Mouse (Mus musculus): ENCODE results near the gene Slc9a3r2. TPM values are rescaled to one million over a fixed set of nuclear protein-coding genes. Genes with fewer than 3 reads are reported as not detected.
A peak's percentile ranks its signal among the peaks of the same experiment; 100 is the strongest.

Slc9a3r2 gene
- polyA plus RNA-seq, 1 experiment from 2014 or later: 28.1 TPM

DNA sequence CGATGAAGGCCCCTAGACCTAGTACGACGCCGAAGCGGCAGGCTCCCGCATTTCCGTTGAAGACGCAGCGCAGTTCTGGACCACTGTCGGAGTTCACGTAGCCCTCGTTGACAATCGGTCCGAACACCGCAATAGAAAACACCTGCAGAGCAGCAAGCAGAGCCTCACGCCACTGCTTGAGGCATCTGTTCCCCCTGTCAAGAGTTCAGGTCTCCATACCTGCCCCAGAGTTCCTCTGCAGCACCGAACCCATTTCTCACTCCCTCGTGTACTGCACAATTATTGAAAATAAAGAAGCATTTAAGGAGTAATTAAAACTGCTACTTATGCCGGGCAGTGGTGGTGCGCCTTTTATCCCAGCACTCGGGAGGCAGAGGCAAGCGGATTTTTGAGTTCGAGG lies 37.5 kb upstream of the Slc9a3r2 start:
- Histone ChIP-seq H3K27ac (ENCODE audit: low read length) (no peak overlapping the region), H3K36me3 (ENCODE audit: control insufficient read depth, insufficient read depth) (no peaks in the 10 kb centered on the region), H3K9ac (replicated peaks; ENCODE audit: low read depth, low read length) (peak overlapping the region; percentile 42), H3K4me2 (ENCODE audit: low read length) (peak overlapping the region; percentile 63), H3K9me3 (ENCODE audit: control insufficient read depth, low read length) (no peaks in the 10 kb centered on the region), H3K27me3 (replicated peaks; ENCODE audit: control insufficient read depth, insufficient read depth, low read length) (peaks cover 14% of the 10 kb centered on the region), H3K4me3 (replicated peaks; ENCODE audit: low read length) (peak overlapping the region; percentile 38), H3K4me1 (replicated peaks; ENCODE audit: control insufficient read depth, insufficient read depth, low read length) (peaks cover 28% of the 10 kb centered on the region)
- no peak for ATAC-seq
- WGBS: 19% methylated on average over 23 of the region's 23 CpGs

DNA sequence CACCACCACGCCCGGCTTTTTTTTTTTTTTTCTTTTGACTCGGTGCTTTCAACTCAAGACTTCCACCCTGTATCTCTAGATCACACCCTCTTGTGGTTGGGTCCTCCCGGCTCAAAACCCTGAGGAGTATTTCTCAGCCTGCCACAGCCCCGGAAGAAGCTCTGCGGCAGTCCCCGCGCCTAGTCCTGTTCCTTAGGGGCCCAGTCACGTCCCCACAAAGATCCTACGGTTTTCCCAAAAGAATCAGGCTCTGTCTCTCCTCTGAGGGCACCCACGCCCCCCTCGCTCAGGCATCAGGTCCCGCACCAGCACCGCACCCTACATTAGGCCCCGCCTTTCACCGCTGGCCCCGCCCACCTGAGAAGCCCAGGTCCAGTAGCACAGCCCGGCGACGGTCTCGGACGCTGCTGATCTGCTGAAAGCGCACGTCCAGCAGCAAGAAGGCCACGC lies 37.0 kb upstream of the Slc9a3r2 start:
- no peak for ATAC-seq
- Histone ChIP-seq H3K4me2 (ENCODE audit: low read length) (peak overlapping the region; percentile 63), H3K9me3 (ENCODE audit: control insufficient read depth, low read length) (no peaks in the 10 kb centered on the region), H3K27me3 (replicated peaks; ENCODE audit: control insufficient read depth, insufficient read depth, low read length) (peaks cover 14% of the 10 kb centered on the region), H3K36me3 (ENCODE audit: control insufficient read depth, insufficient read depth) (no peaks in the 10 kb centered on the region), H3K9ac (replicated peaks; ENCODE audit: low read depth, low read length) (peak overlapping the region; percentile 42), H3K27ac (ENCODE audit: low read length) (no peak overlapping the region), H3K4me1 (replicated peaks; ENCODE audit: control insufficient read depth, insufficient read depth, low read length) (peaks cover 28% of the 10 kb centered on the region), H3K4me3 (replicated peaks; ENCODE audit: low read length) (peak overlapping the region; percentile 38)
- 2% methylated on average over 24 of the region's 25 CpGs for WGBS

- Histone ChIP-seq H3K4me1 (replicated peaks; ENCODE audit: control insufficient read depth, insufficient read depth, low read length) (peaks cover 28% of the 10 kb centered on the region), H3K4me3 (replicated peaks; ENCODE audit: low read length) (no peak overlapping the region), H3K9ac (replicated peaks; ENCODE audit: low read depth, low read length) (no peak overlapping the region), H3K4me2 (ENCODE audit: low read length) (no peak overlapping the region), H3K9me3 (ENCODE audit: control insufficient read depth, low read length) (no peaks in the 10 kb centered on the region), H3K36me3 (ENCODE audit: control insufficient read depth, insufficient read depth) (peaks cover 2% of the 10 kb centered on the region; the same call in 1 of the 2 replicates), H3K27ac (ENCODE audit: low read length) (no peak overlapping the region), H3K27me3 (replicated peaks; ENCODE audit: control insufficient read depth, insufficient read depth, low read length) (peaks cover 14% of the 10 kb centered on the region)
- 37% methylated on average over 16 of the region's 16 CpGs for WGBS
- no peak for ATAC-seq
Measured at GRCm38 (mm10) chr17:24686514-24686913, 36.4 kb upstream of the Slc9a3r2 start.

DNA sequence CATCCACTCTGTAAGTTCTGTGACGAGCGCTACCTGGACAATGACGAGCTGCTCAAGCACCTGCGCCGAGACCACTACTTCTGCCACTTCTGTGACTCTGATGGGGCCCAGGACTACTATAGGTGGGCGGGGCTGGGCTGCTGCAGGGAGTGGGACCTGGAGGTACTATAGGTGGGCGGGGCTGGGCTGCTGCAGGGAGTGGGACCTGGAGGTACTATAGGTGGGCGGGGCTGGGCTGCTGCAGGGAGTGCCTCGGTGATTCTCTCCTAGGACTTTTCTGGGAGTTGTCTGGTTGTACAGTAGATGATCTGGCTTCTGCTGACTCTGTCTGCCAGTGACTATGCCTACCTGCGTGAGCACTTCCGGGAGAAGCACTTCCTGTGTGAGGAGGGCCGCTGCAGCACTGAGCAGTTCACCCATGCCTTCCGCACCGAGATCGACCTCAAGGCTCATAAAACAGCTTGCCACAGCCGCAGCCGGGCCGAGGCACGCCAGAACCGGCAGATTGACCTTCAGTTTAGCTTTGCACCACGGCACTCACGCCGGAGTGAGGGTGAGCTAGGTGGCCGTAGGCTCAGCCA lies 27.5 kb upstream of the Slc9a3r2 start:
- Histone ChIP-seq H3K4me1 (replicated peaks; ENCODE audit: control insufficient read depth, insufficient read depth, low read length) (peaks cover 4% of the 10 kb centered on the region; the same call in 1 of the 2 replicates), H3K27me3 (replicated peaks; ENCODE audit: control insufficient read depth, insufficient read depth, low read length) (no peaks in the 10 kb centered on the region), H3K4me2 (ENCODE audit: low read length) (no peak overlapping the region), H3K27ac (ENCODE audit: low read length) (no peak overlapping the region), H3K36me3 (ENCODE audit: control insufficient read depth, insufficient read depth) (peaks cover 15% of the 10 kb centered on the region), H3K4me3 (replicated peaks; ENCODE audit: low read length) (no peak overlapping the region), H3K9me3 (ENCODE audit: control insufficient read depth, low read length) (no peaks in the 10 kb centered on the region), H3K9ac (replicated peaks; ENCODE audit: low read depth, low read length) (no peak overlapping the region)
- WGBS: 92% methylated on average over 24 of the region's 24 CpGs
- ATAC-seq: no peak

DNA sequence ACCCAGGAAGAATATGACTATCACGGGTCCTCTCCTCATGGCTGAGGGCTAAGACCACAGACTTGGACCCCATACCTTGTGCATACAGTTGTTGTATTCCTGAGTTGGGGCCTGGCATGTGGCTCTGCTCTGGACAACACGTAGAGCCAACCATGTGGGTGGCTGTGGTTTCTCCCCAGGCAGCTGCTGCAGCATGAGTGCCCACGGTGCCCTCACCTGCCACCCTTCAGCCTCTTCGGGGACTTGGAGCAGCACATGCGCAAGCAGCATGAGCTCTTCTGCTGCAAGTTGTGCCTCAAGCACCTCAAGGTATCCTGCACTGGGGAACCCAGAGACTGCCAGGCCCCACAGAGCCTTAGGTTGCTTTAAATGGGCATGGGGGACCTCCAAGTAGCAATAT lies 26.8 kb upstream of the Slc9a3r2 start:
- no peaks in the 10 kb centered on the region for H3K27me3 ChIP-seq (replicated peaks; ENCODE audit: control insufficient read depth, insufficient read depth, low read length)
- no peak overlapping the region for H3K27ac ChIP-seq (ENCODE audit: low read length)
- H3K4me1 ChIP-seq (replicated peaks; ENCODE audit: control insufficient read depth, insufficient read depth, low read length): peaks cover 10% of the 10 kb centered on the region
- H3K4me3 ChIP-seq (replicated peaks; ENCODE audit: low read length): no peak overlapping the region
- H3K36me3 ChIP-seq (ENCODE audit: control insufficient read depth, insufficient read depth): peaks cover 15% of the 10 kb centered on the region
- H3K9me3 ChIP-seq (ENCODE audit: control insufficient read depth, low read length): no peaks in the 10 kb centered on the region
- no peak overlapping the region for H3K4me2 ChIP-seq (ENCODE audit: low read length)
- H3K9ac ChIP-seq (replicated peaks; ENCODE audit: low read depth, low read length): no peak overlapping the region
- WGBS: 92% methylated on average over 5 of the region's 5 CpGs
- ATAC-seq: no peak

GRCm38 (mm10) chr17:24676187-24676586 lies 26.1 kb upstream of the Slc9a3r2 start:
- H3K9me3 ChIP-seq (ENCODE audit: control insufficient read depth, low read length): no peaks in the 10 kb centered on the region
- H3K27ac ChIP-seq (ENCODE audit: low read length): no peak overlapping the region
- H3K36me3 ChIP-seq (ENCODE audit: control insufficient read depth, insufficient read depth): peaks cover 10% of the 10 kb centered on the region
- peaks cover 17% of the 10 kb centered on the region for H3K4me1 ChIP-seq (replicated peaks; ENCODE audit: control insufficient read depth, insufficient read depth, low read length)
- H3K27me3 ChIP-seq (replicated peaks; ENCODE audit: control insufficient read depth, insufficient read depth, low read length): no peaks in the 10 kb centered on the region
- no peak for ATAC-seq
- H3K9ac ChIP-seq (replicated peaks; ENCODE audit: low read depth, low read length): no peak overlapping the region
- no peak overlapping the region for H3K4me3 ChIP-seq (replicated peaks; ENCODE audit: low read length)
- 49% methylated on average over 2 of the region's 2 CpGs for WGBS
- no peak overlapping the region for H3K4me2 ChIP-seq (ENCODE audit: low read length)

DNA sequence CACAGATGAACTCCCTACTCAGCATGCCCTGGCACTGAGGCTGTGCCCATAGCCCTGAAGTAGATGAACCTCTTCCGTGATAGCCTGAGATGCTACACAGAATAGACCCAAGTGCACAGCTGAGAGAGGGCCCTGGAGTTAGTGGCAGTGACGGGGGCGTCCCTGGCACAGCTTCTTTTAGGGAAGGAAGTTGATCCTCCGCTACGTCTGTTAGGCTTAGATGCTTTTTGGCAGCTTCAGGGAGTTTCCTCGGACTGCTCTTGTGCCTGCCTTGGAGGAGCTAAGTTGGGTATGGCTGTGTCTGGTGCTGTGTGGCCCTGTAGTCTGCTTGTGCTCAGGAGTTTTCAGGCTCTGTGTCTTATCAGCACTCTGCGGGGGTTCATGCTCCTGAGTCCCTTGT lies 24.1 kb upstream of the Slc9a3r2 start:
- H3K9ac ChIP-seq (replicated peaks; ENCODE audit: low read depth, low read length): no peak overlapping the region
- H3K36me3 ChIP-seq (ENCODE audit: control insufficient read depth, insufficient read depth): peaks cover 2% of the 10 kb centered on the region
- no peak overlapping the region for H3K4me2 ChIP-seq (ENCODE audit: low read length)
- H3K27me3 ChIP-seq (replicated peaks; ENCODE audit: control insufficient read depth, insufficient read depth, low read length): no peaks in the 10 kb centered on the region
- no peak overlapping the region for H3K27ac ChIP-seq (ENCODE audit: low read length)
- no peak overlapping the region for H3K4me3 ChIP-seq (replicated peaks; ENCODE audit: low read length)
- H3K4me1 ChIP-seq (replicated peaks; ENCODE audit: control insufficient read depth, insufficient read depth, low read length): peaks cover 28% of the 10 kb centered on the region
- no peak for ATAC-seq
- 78% methylated on average over 7 of the region's 7 CpGs for WGBS
- H3K9me3 ChIP-seq (ENCODE audit: control insufficient read depth, low read length): no peaks in the 10 kb centered on the region

GRCm38 (mm10) chr17:24672141-24672540 lies 22.0 kb upstream of the Slc9a3r2 start:
- Histone ChIP-seq H3K36me3 (ENCODE audit: control insufficient read depth, insufficient read depth) (no peaks in the 10 kb centered on the region; the same call in 1 of the 2 replicates), H3K4me2 (ENCODE audit: low read length) (no peak overlapping the region), H3K4me1 (replicated peaks; ENCODE audit: control insufficient read depth, insufficient read depth, low read length) (peaks cover 33% of the 10 kb centered on the region), H3K27ac (ENCODE audit: low read length) (no peak overlapping the region), H3K27me3 (replicated peaks; ENCODE audit: control insufficient read depth, insufficient read depth, low read length) (no peaks in the 10 kb centered on the region), H3K9me3 (ENCODE audit: control insufficient read depth, low read length) (no peaks in the 10 kb centered on the region), H3K9ac (replicated peaks; ENCODE audit: low read depth, low read length) (0 out of 2 replicates have a peak overlapping the region, but pooled peaks have one; percentile 22), H3K4me3 (replicated peaks; ENCODE audit: low read length) (no peak overlapping the region)
- ATAC-seq: no peak
- 24% methylated on average over 5 of the region's 5 CpGs for WGBS

DNA sequence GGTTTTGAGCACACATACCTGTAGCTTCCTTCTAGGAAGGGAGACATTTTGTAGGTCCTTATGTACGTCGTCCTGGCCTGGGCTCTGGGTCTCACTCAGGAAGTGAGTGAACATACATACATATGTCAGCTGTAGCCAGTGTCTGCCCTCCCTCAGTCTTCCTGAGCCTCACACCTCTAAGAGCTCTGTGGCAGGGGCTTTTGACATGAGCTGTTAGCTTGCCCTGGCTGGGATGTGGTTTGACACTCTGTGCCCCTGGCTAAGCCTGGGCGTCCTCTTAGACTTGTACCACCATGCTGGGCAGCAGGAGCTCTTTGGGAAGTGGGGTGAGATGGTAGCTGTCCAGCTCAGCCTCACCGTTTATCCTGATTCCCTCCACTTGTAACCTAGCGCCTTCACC lies 21.2 kb upstream of the Slc9a3r2 start:
- Histone ChIP-seq H3K4me2 (ENCODE audit: low read length) (peak overlapping the region; percentile 93), H3K27ac (ENCODE audit: low read length) (no peak overlapping the region), H3K4me1 (replicated peaks; ENCODE audit: control insufficient read depth, insufficient read depth, low read length) (peaks cover 33% of the 10 kb centered on the region), H3K27me3 (replicated peaks; ENCODE audit: control insufficient read depth, insufficient read depth, low read length) (no peaks in the 10 kb centered on the region), H3K36me3 (ENCODE audit: control insufficient read depth, insufficient read depth) (no peaks in the 10 kb centered on the region), H3K9me3 (ENCODE audit: control insufficient read depth, low read length) (no peaks in the 10 kb centered on the region), H3K9ac (replicated peaks; ENCODE audit: low read depth, low read length) (peak overlapping the region; percentile 5; the same call in 1 of the 2 replicates), H3K4me3 (replicated peaks; ENCODE audit: low read length) (no peak overlapping the region)
- ATAC-seq: no peak
- 78% methylated on average over 5 of the region's 5 CpGs for WGBS

Measured in forebrain, embryonic 16.5 days (tissue).